Mouse (Mus musculus): ENCODE measurements around the gene Ppp1r14b.

The Ppp1r14b gene

GRCm38 (mm10) chr19:6942764-6943163 is 32.0 kb upstream of the Ppp1r14b start:
- no peak for DNase-seq (ENCODE audit: low spot score in 2 of 2)

- DNase-seq (ENCODE audit: low spot score in 2 of 2) = no peak
These were observed 31.1 kb upstream of the Ppp1r14b start for GRCm38 (mm10) chr19:6943709-6944108.

GRCm38 (mm10) chr19:6947742-6948141 is 27.0 kb upstream of the Ppp1r14b start:
- no peak for DNase-seq (ENCODE audit: low spot score in 2 of 2)

GRCm38 (mm10) chr19:6948186-6948585 is 26.6 kb upstream of the Ppp1r14b start:
- no peak for DNase-seq (ENCODE audit: low spot score in 2 of 2)

GRCm38 (mm10) chr19:6949532-6949931 is 25.2 kb upstream of the Ppp1r14b start:
- DNase-seq (ENCODE audit: low spot score in 2 of 2) = no peak

GRCm38 (mm10) chr19:6949951-6950350 is 24.8 kb upstream of the Ppp1r14b start:
- DNase-seq (ENCODE audit: low spot score in 2 of 2) = no peak

- no peak for DNase-seq (ENCODE audit: low spot score in 2 of 2)
These were observed 24.1 kb upstream of the Ppp1r14b start for GRCm38 (mm10) chr19:6950613-6951153.

GRCm38 (mm10) chr19:6951381-6951968 is 23.3 kb upstream of the Ppp1r14b start:
- peak; percentile 90 to 95 for DNase-seq (ENCODE audit: low spot score in 2 of 2)

- DNase-seq (ENCODE audit: low spot score in 2 of 2) = peak; percentile 62 to 73
These were observed 22.6 kb upstream of the Ppp1r14b start for GRCm38 (mm10) chr19:6951994-6952711.

GRCm38 (mm10) chr19:6952712-6953037 is 22.1 kb upstream of the Ppp1r14b start:
- no peak for DNase-seq (ENCODE audit: low spot score in 2 of 2)

GRCm38 (mm10) chr19:6954046-6954445 is 20.7 kb upstream of the Ppp1r14b start:
- DNase-seq (ENCODE audit: low spot score in 2 of 2) = no peak

- DNase-seq (ENCODE audit: low spot score in 2 of 2) = no peak
These were observed 19.3 kb upstream of the Ppp1r14b start for GRCm38 (mm10) chr19:6955424-6955823.

- no peak for DNase-seq (ENCODE audit: low spot score in 2 of 2)
These were observed 18.3 kb upstream of the Ppp1r14b start for GRCm38 (mm10) chr19:6956461-6956860.

- DNase-seq (ENCODE audit: low spot score in 2 of 2) = no peak
These were observed 6.1 kb upstream of the Ppp1r14b start for GRCm38 (mm10) chr19:6968491-6969271.

- no peak for DNase-seq (ENCODE audit: low spot score in 2 of 2)
These were observed 5.5 kb upstream of the Ppp1r14b start for GRCm38 (mm10) chr19:6969291-6969664.

GRCm38 (mm10) chr19:6969665-6970381 is 4.9 kb upstream of the Ppp1r14b start:
- no peak for DNase-seq (ENCODE audit: low spot score in 2 of 2)

- DNase-seq (ENCODE audit: low spot score in 2 of 2) = no peak
These were observed 4.2 kb upstream of the Ppp1r14b start for GRCm38 (mm10) chr19:6970460-6971085.

- no peak for DNase-seq (ENCODE audit: low spot score in 2 of 2)
These were observed 3.1 kb upstream of the Ppp1r14b start for GRCm38 (mm10) chr19:6971644-6972043.

GRCm38 (mm10) chr19:6972247-6972917 is 2.4 kb upstream of the Ppp1r14b start:
- DNase-seq (ENCODE audit: low spot score in 2 of 2) = no peak

- no peak for DNase-seq (ENCODE audit: low spot score in 2 of 2)
These were observed 1.1 kb upstream of the Ppp1r14b start for GRCm38 (mm10) chr19:6973581-6974190.
